Mouse (Mus musculus) right cerebral cortex, postnatal 4 days (tissue): ENCODE measurements around the gene Sema3f.
A peak's percentile ranks its signal among the peaks of the same experiment; 100 is the strongest.

Experiments used
- DNase-seq: peaks from one replicate; pipeline ENCODE4 v3.0.0-alpha.2; 2022

Gene Sema3f

DNA sequence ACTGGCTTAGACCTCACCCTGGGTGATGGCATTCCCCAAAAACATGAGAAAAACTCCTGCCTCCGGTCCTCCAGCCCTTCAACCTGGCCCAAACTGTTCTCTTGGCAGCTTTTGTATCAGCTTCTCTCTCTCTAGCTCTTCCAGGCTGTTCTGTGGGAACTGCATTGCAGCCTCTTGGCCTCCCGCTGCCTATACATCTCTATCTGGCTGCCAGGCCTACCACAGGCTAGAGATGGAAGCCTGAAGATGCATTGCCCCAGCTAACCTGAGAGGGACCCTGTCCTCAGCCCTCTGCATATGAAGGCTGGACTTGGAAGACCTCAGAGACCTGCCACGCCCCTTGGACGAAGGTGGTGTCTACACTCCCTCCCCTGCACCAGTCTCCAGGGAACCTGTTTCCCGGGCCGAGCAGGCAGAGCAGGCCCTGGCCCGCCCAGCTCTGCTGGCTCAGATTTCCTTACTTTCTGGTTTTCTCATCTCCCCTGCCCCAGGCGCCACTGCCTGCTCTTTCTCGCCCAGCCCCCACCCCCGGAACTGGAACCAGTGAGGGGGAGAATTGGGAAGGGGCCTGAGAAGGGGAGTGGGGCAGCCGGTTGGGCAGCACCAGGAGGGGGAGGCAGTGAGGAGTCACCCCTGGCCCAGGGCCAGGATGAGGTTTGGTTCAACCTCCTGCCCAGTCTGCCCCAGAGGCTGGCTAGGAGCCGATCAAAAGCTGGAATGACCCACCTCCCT lies 4.1 kb upstream of the Sema3f start:
- DNase-seq: no peak

GRCm38 (mm10) chr9:107709096-107709696 lies 1.1 kb downstream of the Sema3f start:
- DNase-seq: no peak

DNA sequence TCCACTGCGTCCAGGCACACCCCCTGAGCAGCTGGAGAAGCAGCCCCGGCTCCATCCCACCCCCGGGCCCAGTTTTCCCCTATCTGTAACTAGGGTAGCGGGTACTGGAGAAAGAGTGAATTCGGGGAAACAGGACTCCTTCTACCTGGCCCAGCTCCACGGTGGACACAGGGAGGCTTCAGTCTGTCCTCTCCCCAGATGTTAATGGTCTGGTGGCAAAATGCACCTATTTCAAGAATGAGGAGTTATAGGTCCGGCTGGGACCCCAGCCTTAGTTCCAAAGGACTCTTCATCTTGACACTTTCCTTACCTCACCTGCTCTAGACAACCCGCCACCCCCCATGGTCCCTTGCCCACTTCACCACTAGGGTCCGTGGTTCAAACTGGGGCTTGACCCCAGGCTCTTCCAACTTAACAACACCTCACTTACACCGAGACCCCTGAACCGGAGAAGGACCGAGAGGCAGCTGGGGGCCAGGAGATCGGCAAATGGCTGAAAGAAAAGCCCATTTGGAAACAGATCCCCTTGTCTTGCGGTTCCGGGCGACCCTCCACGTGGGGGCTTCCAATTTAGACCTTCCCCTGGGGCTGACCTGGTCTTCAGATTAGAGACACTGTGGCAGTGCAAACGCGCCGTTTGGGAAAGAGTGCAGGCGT lies 1.7 kb downstream of the Sema3f start:
- DNase-seq: no peak

- DNase-seq: peak; percentile 57
Measured at GRCm38 (mm10) chr9:107707701-107708438, 2.4 kb downstream of the Sema3f start.

- DNase-seq: peak; percentile 52
Measured at GRCm38 (mm10) chr9:107706781-107707211, 3.5 kb downstream of the Sema3f start.

- peak; percentile 49 for DNase-seq
Measured at GRCm38 (mm10) chr9:107703337-107704122, 6.7 kb downstream of the Sema3f start.

- no peak for DNase-seq
Measured at GRCm38 (mm10) chr9:107702606-107703185, 7.6 kb downstream of the Sema3f start.

DNA sequence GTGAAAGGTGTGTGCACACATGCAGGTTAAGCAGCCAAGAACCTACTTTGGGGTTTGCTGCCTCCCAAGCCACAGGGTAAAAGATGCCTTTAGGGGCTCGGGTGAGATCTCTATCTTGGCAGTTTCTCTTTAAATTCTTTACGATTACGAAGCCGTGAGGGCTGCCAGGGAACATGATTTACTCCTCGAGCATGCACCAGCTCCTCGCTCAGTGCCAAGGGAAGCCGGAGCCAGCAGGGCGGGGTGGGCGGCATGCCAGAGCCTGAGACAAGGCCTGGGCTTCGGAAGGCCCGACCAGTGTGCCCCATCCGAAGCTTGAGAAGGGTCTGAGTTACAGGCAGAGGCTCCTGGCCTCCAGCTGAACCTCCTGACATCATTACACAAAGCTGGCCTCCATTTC lies 8.7 kb downstream of the Sema3f start:
- DNase-seq: peak; percentile 86

DNA sequence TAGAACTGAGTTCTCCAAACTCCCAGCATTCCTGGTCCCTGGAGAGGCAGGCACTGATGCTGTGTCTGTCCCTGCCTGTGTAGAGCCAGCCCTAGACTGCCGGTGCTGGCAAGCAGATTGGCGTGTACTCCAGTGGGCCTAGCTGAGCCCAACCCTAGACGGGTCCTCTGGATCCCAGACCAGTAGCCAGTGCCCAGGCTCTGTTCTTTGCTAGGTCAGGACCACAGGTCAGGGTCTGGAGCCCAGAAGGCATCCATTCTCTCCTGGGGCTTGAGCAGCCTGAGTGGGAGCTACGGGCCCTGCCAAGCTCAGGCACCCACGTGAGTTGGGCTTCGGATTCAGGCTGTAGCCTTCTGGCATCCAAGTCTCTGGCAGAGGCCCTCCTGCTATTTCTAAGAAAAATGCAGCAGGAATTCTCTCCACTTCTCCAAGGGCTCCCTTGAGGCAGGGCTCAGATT lies 10.1 kb downstream of the Sema3f start:
- DNase-seq: no peak

DNA sequence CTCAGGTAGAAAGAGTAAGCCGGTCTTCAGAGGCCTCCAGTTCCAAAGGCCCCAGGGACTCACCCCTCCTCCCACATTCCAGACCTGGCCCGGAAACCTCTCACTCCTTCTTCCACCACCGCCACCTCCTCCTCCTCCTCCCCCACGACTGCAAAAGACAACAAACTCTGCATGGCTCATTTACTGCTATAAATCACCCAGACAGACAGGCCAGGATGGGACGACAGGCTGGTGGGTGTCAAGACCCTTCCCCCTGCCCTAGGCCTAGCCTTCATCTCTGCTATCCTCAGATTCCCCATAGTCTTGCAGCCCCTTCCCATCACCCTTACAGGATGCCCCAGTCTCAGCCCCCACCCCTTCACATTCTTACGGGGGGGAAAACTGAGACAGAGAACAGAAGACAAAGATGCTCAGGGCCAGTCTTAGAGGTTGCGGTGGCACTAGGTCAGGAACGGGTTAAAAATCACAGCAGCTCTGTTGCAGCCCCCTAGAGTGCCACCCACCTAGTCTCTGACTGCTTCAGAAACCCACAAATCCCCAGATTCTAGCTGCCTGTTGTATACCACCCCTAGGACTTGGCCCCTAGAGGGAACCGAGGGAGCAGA lies 10.8 kb downstream of the Sema3f start:
- no peak for DNase-seq

- no peak for DNase-seq
Measured at GRCm38 (mm10) chr9:107698611-107699190, 11.6 kb downstream of the Sema3f start.

DNA sequence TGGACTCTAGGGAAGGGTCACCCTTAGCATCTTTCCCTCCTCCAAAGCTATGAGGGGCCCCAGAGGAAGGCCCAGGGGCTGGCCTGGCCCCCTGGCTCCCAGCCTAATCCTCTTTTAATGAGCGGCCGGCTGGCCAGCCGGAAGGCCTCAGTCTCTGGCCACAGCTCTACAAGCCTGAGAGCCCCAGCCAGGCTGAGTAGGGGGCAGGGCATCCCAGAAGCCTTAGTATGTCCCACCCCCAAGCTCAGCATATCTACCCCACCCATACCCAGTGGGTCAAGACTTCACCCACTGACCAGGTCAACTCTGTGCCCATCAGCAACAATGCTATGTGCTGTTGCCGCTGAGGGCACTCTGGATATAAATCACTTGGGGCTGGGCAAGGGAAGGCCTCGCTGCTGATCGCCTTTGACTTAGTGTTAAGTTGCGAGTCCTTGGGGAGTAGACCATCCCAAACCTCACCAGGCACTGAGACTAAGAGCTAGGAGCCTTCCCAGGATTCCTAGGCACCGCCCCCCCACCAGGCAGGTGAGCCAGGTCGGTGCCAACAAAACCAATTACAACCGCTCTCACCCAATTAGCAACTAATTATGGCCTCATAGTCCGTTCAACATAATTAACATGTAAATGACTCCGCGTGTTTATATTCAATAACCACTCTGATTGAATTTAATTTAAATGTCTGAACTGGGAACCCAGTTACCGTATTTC lies 12.3 kb downstream of the Sema3f start:
- DNase-seq: no peak

DNA sequence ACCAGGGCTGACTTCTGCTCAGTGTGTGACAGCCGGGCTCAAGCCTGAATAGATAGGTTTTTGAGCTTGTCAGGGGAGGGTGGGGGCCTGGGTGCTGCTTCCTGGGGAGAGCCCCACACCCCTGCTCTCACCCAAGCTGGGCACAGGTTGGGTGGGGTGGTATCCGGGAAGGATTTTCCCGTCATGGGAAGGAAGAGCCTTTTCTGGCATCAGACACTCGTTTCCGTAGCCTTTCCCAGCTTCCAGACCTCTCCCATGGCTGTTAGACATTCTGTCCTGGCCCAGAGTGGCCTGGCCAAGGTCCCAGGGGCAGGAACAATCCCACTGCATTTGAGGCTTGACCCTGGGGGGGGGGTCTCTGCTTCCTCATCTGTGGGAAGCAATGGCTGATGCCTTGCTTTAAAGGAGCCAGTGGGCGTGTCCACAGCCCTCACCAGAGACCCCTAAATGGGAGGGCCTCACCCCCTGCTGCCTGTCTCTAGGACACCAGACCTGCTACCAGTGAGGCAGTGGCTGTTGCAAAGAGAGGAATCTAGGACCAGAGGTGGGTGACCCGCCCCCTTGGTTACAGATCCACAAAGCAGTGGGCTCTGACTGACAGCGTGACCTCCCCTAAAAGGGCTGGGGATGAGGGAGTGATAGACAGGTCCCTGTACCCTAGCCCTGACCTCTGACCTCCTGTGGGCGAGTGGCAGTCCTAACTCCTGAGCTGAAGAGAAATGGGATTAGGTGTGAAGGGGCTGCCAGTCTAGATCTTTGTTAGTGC lies 13.2 kb downstream of the Sema3f start:
- DNase-seq: no peak

DNA sequence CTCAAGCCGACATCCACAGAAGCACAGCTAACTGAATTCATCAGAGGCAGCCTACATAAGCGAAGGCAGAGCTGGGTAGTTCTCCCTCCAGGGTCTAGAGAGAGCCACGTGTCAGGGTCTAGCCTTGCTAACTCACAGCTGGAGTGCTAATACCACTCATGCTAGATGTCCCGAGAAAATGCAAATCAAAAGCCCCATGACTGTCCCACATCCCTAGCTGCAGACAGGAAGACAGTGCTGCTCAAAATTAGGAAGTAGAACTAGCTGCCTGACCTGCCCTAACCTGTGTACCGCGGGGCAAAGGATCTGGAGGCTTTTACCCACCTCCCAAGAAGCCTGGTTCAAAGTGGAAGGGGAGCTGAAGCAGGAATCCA lies 14.2 kb downstream of the Sema3f start:
- DNase-seq: no peak

DNA sequence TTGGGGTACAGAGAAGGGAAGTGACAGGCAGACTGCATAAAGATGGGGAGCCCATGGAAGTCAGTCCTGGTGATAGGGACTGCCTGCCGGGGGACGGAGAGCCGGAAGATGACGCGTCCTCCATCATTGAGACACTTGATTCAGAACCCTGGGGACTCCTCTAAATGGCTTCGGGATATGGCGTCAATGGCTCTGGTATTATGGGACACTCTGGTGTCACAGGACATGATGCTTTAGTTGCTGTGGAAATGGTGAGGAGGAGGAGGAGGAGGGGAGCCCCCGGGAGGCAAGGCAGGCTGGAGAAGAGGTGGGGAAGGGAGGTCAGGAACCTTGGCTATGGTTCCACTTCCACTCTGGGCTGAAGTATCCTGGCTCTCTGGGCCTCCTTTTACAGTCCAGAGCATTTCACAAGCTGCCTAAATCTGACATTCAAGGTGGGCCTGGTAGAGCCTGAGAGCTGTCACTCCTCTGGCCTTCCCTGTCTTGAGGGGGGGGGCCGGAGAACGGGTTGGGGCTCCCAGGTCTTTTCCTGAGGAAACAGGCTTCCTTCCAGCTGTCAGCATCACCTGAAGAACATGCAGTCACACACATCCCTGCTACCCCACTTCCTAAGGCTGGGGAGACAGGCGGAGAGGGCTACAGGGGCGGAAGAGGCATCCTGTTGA lies 14.7 kb downstream of the Sema3f start:
- no peak for DNase-seq

DNA sequence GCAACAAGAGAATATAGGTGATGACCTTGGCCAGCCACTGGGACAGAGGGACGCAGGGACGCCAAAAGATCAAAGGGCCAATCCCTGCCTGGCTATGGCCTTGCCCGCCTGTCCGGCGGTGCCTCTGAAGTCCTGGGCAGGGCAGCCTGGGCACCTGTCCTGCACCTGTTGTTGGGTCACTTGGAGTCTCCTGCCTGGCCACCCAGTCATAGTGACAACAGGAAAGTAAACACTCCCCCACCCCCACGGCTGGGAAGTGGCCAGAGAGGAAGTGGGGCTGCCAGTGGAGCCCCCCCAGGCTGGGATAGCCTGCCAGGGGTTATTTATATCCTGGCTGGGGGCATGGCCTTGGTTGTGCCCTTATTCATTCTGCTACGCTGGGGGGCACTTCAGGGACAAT lies 15.6 kb downstream of the Sema3f start:
- no peak for DNase-seq

GRCm38 (mm10) chr9:107693433-107693987 lies 16.8 kb downstream of the Sema3f start:
- DNase-seq: no peak

GRCm38 (mm10) chr9:107692785-107693184 lies 17.5 kb downstream of the Sema3f start:
- DNase-seq: no peak

GRCm38 (mm10) chr9:107690391-107690790 lies 19.9 kb downstream of the Sema3f start:
- DNase-seq: no peak
